Mouse (Mus musculus) neural tube, embryonic 12.5 days (tissue): Measurements from ENCODE around the gene Rnf220. TPM values are rescaled to one million over a fixed set of nuclear protein-coding genes. Genes with fewer than 3 reads are reported as not detected.
A peak's percentile ranks its signal among the peaks of the same experiment; 100 is the strongest.

Experiments
- ATAC-seq: fragments of 200-750 bp; cut with Nextera tagmentation; 2 replicates; pipeline ENCODE4 v1.8.0; 2017; ENCODE audit warnings: low read depth, mild to moderate bottlenecking, moderate TSS enrichment, moderate library complexity; ENCODE audit not compliant: low FRiP score
- H3K27ac ChIP-seq: fragments of 300-500 bp; sonication (generic); 2 replicates; pipeline ENCODE4 v1.5.1; 2016
- H3K27me3 ChIP-seq: fragments of 300-500 bp; sonication (generic); replicated peaks from 2 replicates; pipeline ENCODE4 v1.6.1; 2016; ENCODE audit warnings: mild to moderate bottlenecking
- H3K36me3 ChIP-seq: fragments of 300-500 bp; sonication (generic); 2 replicates; pipeline ENCODE4 v1.6.1; 2016; ENCODE audit warnings: mild to moderate bottlenecking
- H3K4me1 ChIP-seq: fragments of 300-500 bp; sonication (generic); 2 replicates; pipeline ENCODE4 v1.6.1; 2016
- H3K4me2 ChIP-seq: fragments of 300-500 bp; sonication (generic); replicated peaks from 2 replicates; pipeline ENCODE4 v1.6.1; 2016; ENCODE audit warnings: mild to moderate bottlenecking
- H3K4me3 ChIP-seq: fragments of 300-500 bp; sonication (generic); 2 replicates; pipeline ENCODE4 v1.5.1; 2016
- H3K9ac ChIP-seq: fragments of 300-500 bp; sonication (generic); 2 replicates; pipeline ENCODE4 v1.6.1; 2016; ENCODE audit warnings: mild to moderate bottlenecking
- H3K9me3 ChIP-seq: fragments of 300-500 bp; sonication (generic); 2 replicates; pipeline ENCODE4 v1.6.1; 2016; ENCODE audit warnings: mild to moderate bottlenecking
- WGBS: fragments of 180-500 bp; shearing (Covaris S2); methylation state at CpG from one replicate; pipeline ENCODE4 v1.1.7; 2016; 5-methylcytosine and 5-hydroxymethylcytosine counted together
- polyA plus RNA-seq: library from polyadenylated mRNA; unstranded; fragments of >200 nt; fragmentation: Nextera tagmentation; extraction: Ambion mirVana; gene quantifications from 2 replicates; pipeline ENCODE4 v1.2.1, GENCODE M21; 2016

Rnf220 gene
- polyA plus RNA-seq, 1 experiment from 2014 or later = 111 TPM

GRCm38 (mm10) chr4:117390850-117391795, 105.7 kb downstream of the Rnf220 start:
- H3K4me3 ChIP-seq = no peak overlapping the region
- H3K4me2 ChIP-seq = peak overlapping the region; percentile 37
- 17% methylated on average over 22 of the region's 22 CpGs for WGBS
- H3K4me1 ChIP-seq = peaks cover 23% of the 10 kb centered on the region
- no peaks in the 10 kb centered on the region for H3K9me3 ChIP-seq
- ATAC-seq = no peak
- peaks cover 79% of the 10 kb centered on the region for H3K27me3 ChIP-seq
- H3K36me3 ChIP-seq = no peaks in the 10 kb centered on the region
- H3K27ac ChIP-seq = no peak overlapping the region; the same call in 1 of the 2 replicates
- H3K9ac ChIP-seq = no peak overlapping the region

GRCm38 (mm10) chr4:117389264-117390054, 107.4 kb downstream of the Rnf220 start:
- WGBS = 88% methylated on average over 14 of the region's 14 CpGs
- Histone ChIP-seq H3K9ac (no peak overlapping the region), H3K4me1 (peaks cover 23% of the 10 kb centered on the region), H3K36me3 (no peaks in the 10 kb centered on the region), H3K9me3 (no peaks in the 10 kb centered on the region), H3K4me3 (no peak overlapping the region), H3K27me3 (peaks cover 88% of the 10 kb centered on the region), H3K27ac (no peak overlapping the region), H3K4me2 (no peak overlapping the region)
- no peak for ATAC-seq

GRCm38 (mm10) chr4:117385247-117385646, 111.6 kb downstream of the Rnf220 start:
- 91% methylated on average over 1 of the region's 1 CpGs for WGBS
- Histone ChIP-seq H3K4me2 (no peak overlapping the region), H3K4me1 (peaks cover 4% of the 10 kb centered on the region), H3K4me3 (no peak overlapping the region), H3K9me3 (no peaks in the 10 kb centered on the region), H3K9ac (no peak overlapping the region), H3K36me3 (no peaks in the 10 kb centered on the region), H3K27me3 (peaks cover 87% of the 10 kb centered on the region), H3K27ac (no peak overlapping the region)
- ATAC-seq = no peak

GRCm38 (mm10) chr4:117381846-117382245, 115.0 kb downstream of the Rnf220 start:
- H3K4me2 ChIP-seq = no peak overlapping the region
- no peaks in the 10 kb centered on the region for H3K36me3 ChIP-seq
- H3K4me3 ChIP-seq = no peak overlapping the region
- H3K27me3 ChIP-seq = peaks cover 92% of the 10 kb centered on the region
- no peaks in the 10 kb centered on the region for H3K9me3 ChIP-seq
- 87% methylated on average over 8 of the region's 8 CpGs for WGBS
- ATAC-seq = no peak
- H3K9ac ChIP-seq = no peak overlapping the region
- peaks cover 6% of the 10 kb centered on the region for H3K4me1 ChIP-seq
- H3K27ac ChIP-seq = no peak overlapping the region

- ATAC-seq = no peak
- Histone ChIP-seq H3K27ac (no peak overlapping the region), H3K27me3 (peaks cover 94% of the 10 kb centered on the region), H3K9me3 (no peaks in the 10 kb centered on the region), H3K4me2 (no peak overlapping the region), H3K9ac (no peak overlapping the region), H3K36me3 (no peaks in the 10 kb centered on the region), H3K4me3 (no peak overlapping the region), H3K4me1 (peaks cover 13% of the 10 kb centered on the region)
- WGBS = 93% methylated on average over 5 of the region's 5 CpGs
Observed at GRCm38 (mm10) chr4:117380558-117380935, 116.3 kb downstream of the Rnf220 start.

GRCm38 (mm10) chr4:117379803-117380557, 116.9 kb downstream of the Rnf220 start:
- ATAC-seq = peak; percentile 80
- Histone ChIP-seq H3K9ac (no peak overlapping the region), H3K27me3 (peaks cover 94% of the 10 kb centered on the region), H3K36me3 (no peaks in the 10 kb centered on the region), H3K9me3 (no peaks in the 10 kb centered on the region), H3K4me1 (peaks cover 18% of the 10 kb centered on the region), H3K4me3 (no peak overlapping the region), H3K4me2 (no peak overlapping the region), H3K27ac (no peak overlapping the region)
- WGBS = 39% methylated on average over 14 of the region's 14 CpGs

GRCm38 (mm10) chr4:117374078-117374540, 122.7 kb downstream of the Rnf220 start:
- H3K27ac ChIP-seq = no peak overlapping the region
- H3K4me3 ChIP-seq = 0 out of 2 replicates have a peak overlapping the region, but pooled peaks have one; percentile 7
- no peaks in the 10 kb centered on the region for H3K9me3 ChIP-seq
- H3K4me2 ChIP-seq = peak overlapping the region; percentile 51
- WGBS = 5% methylated on average over 10 of the region's 10 CpGs
- peak; percentile 61 for ATAC-seq
- H3K27me3 ChIP-seq = peaks cover 94% of the 10 kb centered on the region
- no peak overlapping the region for H3K9ac ChIP-seq
- H3K4me1 ChIP-seq = peaks cover 42% of the 10 kb centered on the region
- no peaks in the 10 kb centered on the region for H3K36me3 ChIP-seq

GRCm38 (mm10) chr4:117373324-117374077, 123.4 kb downstream of the Rnf220 start:
- peak; percentile 88 for ATAC-seq
- 2% methylated on average over 15 of the region's 16 CpGs for WGBS
- H3K9ac ChIP-seq = no peak overlapping the region
- H3K27ac ChIP-seq = no peak overlapping the region
- 0 out of 2 replicates have a peak overlapping the region, but pooled peaks have one; percentile 7 for H3K4me3 ChIP-seq
- H3K4me2 ChIP-seq = peak overlapping the region; percentile 51
- H3K36me3 ChIP-seq = no peaks in the 10 kb centered on the region
- H3K4me1 ChIP-seq = peaks cover 42% of the 10 kb centered on the region
- no peaks in the 10 kb centered on the region for H3K9me3 ChIP-seq
- peaks cover 94% of the 10 kb centered on the region for H3K27me3 ChIP-seq

- ATAC-seq = no peak
- peaks cover 95% of the 10 kb centered on the region for H3K27me3 ChIP-seq
- no peak overlapping the region for H3K9ac ChIP-seq
- H3K4me3 ChIP-seq = no peak overlapping the region
- H3K36me3 ChIP-seq = no peaks in the 10 kb centered on the region
- peaks cover 42% of the 10 kb centered on the region for H3K4me1 ChIP-seq
- 16% methylated on average over 2 of the region's 2 CpGs for WGBS
- H3K9me3 ChIP-seq = no peaks in the 10 kb centered on the region
- H3K4me2 ChIP-seq = no peak overlapping the region
- H3K27ac ChIP-seq = no peak overlapping the region
Observed at GRCm38 (mm10) chr4:117371896-117372295, 125.0 kb downstream of the Rnf220 start.

- Histone ChIP-seq H3K27ac (no peak overlapping the region), H3K9ac (no peak overlapping the region), H3K4me3 (no peak overlapping the region), H3K27me3 (peaks cover 92% of the 10 kb centered on the region), H3K36me3 (no peaks in the 10 kb centered on the region), H3K9me3 (no peaks in the 10 kb centered on the region), H3K4me1 (peaks cover 34% of the 10 kb centered on the region), H3K4me2 (no peak overlapping the region)
- ATAC-seq = no peak
- WGBS = 44% methylated on average over 5 of the region's 5 CpGs
Observed at GRCm38 (mm10) chr4:117370354-117370753, 126.5 kb downstream of the Rnf220 start.

GRCm38 (mm10) chr4:117369571-117369970, 127.3 kb downstream of the Rnf220 start:
- no peak overlapping the region for H3K4me2 ChIP-seq
- ATAC-seq = no peak
- no peaks in the 10 kb centered on the region for H3K36me3 ChIP-seq
- H3K9ac ChIP-seq = no peak overlapping the region
- no peak overlapping the region for H3K27ac ChIP-seq
- H3K9me3 ChIP-seq = no peaks in the 10 kb centered on the region
- H3K4me3 ChIP-seq = no peak overlapping the region
- H3K27me3 ChIP-seq = peaks cover 91% of the 10 kb centered on the region
- H3K4me1 ChIP-seq = peaks cover 26% of the 10 kb centered on the region
- WGBS = 87% methylated on average over 3 of the region's 3 CpGs
